Mouse (Mus musculus): ENCODE data around the gene Cep57l1.
"Not testable (repeated sequence)": the region's sequence is repeated elsewhere in the genome, so short reads cannot be mapped to it uniquely, and the experiment has no call there.

DNA sequence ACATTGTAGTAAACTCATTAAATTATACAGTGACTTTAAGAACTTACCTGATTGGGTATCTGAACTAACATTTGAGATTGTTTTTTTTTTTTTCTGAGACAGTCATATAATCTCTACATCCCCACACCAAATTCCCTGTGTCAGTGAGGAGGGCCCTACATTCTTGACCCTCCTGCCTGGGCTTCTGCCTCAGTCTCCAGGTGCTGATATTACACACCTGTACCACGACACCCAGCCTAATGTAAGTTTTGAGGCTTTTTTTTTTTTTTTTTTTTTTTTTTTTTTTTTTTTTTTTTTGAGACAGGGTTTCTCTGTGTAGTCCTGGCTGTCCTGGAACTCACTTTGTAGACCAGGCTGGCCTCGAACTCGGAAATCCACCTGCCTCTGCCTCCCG, 13.6 kb upstream of the Cep57l1 start:
- not testable (repeated sequence) for TF ChIP-seq TBP (IDR thresholded peaks at IDR 0.05; ENCODE audit: low read depth, low read length); POLR2AphosphoS2 (IDR thresholded peaks at IDR 0.05; ENCODE audit: low read length); POLR2A (IDR thresholded peaks at IDR 0.05; ENCODE audit: control insufficient read depth in 1 of 2, insufficient read depth in 1 of 2, low read depth in 1 of 2, low read length in 2 of 2, poor library complexity in 1 of 2); CTCF (IDR thresholded peaks at IDR 0.05 in 2 of 3, conservative IDR thresholded peaks at IDR 0.05 in 1 of 3; ENCODE audit: control insufficient read depth in 1 of 3, insufficient read depth in 1 of 3, low read depth in 2 of 3, low read length in 3 of 3, poor library complexity in 1 of 3, severe bottlenecking in 1 of 3); EP300 (IDR thresholded peaks at IDR 0.05; ENCODE audit: low read depth in 1 of 2, low read length in 2 of 2); MAFK (IDR thresholded peaks at IDR 0.05; ENCODE audit: borderline replicate concordance, low read depth, low read length); GATA1 (IDR thresholded peaks at IDR 0.05; ENCODE audit: low read depth, low read length)
